Mouse (Mus musculus) cortical plate, adult 2 months (tissue): Measurements from ENCODE around the gene Xrcc5. TPM values are rescaled to one million over a fixed set of nuclear protein-coding genes. Genes with fewer than 3 reads are reported as not detected.

Experiments
- H3K27ac ChIP-seq: fragments of 200-500 bp; 2 replicates; pipeline ENCODE4 v1.5.1; 2012; ENCODE audit warnings: low read length, control low read depth, inconsistent platforms; ENCODE audit not compliant: insufficient read depth
- H3K4me1 ChIP-seq: fragments of 200-500 bp; 2 replicates; pipeline ENCODE4 v1.6.1; 2011; ENCODE audit warnings: low read length; ENCODE audit not compliant: control insufficient read depth, insufficient read depth
- H3K4me3 ChIP-seq: fragments of 200-500 bp; 2 replicates; pipeline ENCODE4 v1.5.1; 2011; ENCODE audit warnings: mild to moderate bottlenecking, low read length, control low read depth; ENCODE audit not compliant: insufficient read depth
- CTCF ChIP-seq: fragments of 200-500 bp; IDR thresholded peaks from 2 replicates; pipeline ENCODE4 v1.5.1; 2011; ENCODE audit warnings: mild to moderate bottlenecking, control low read depth, low read length; ENCODE audit not compliant: insufficient read depth; ENCODE audit errors: extremely low read depth
- POLR2A ChIP-seq: fragments of 200-500 bp; IDR thresholded peaks from 2 replicates; pipeline ENCODE4 v1.6.1; 2011; ENCODE audit warnings: mild to moderate bottlenecking, low read length, control low read depth; ENCODE audit not compliant: insufficient read depth; ENCODE audit errors: extremely low read depth
- polyA plus RNA-seq: library from polyadenylated mRNA; depleted of rRNA; stranded (reverse); fragments of >200 nt; gene quantifications from 2 replicates; pipeline ENCODE4 v1.2.3, GENCODE M21; 2012

The Xrcc5 gene
- polyA plus RNA-seq, 1 experiment = 13.0 TPM

DNA sequence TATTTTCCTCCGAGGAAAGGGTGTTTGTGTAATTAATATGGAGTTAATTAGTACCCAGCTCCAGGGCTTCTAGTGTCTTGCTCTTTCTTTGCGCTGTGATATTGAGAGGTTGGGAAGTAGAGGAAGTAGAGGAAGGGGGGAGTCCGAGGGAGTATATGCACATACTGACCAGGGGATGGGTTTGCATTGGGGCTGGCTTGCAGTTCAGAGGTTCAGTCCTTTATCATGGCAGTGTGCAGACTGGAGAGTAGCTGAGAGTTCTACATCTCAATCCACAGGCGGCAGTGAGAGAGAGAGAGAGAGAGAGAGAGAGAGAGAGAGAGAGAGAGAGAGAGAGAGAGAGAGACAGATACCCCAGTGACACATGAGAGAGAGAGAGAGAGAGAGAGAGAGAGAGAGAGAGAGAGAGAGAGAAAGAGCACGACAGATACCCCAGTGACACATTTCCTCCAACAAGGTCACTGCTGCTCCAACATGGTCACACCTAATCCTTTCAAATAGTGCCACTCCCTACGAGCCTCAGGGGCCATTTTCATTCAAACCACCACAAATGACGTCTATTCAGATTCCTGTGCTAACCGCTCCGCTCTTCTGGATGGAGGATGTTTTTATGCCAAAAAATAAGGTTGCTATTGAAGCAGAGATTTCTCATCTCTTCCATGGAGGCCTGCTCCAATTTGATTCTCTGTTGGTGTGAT lies 5.6 kb downstream of the Xrcc5 start:
- Histone ChIP-seq H3K4me1 (no peaks in the 10 kb centered on the region), H3K4me3 (no peak overlapping the region), H3K27ac (no peak overlapping the region)
- no peak for TF ChIP-seq POLR2A
- no peak for TF ChIP-seq CTCF

DNA sequence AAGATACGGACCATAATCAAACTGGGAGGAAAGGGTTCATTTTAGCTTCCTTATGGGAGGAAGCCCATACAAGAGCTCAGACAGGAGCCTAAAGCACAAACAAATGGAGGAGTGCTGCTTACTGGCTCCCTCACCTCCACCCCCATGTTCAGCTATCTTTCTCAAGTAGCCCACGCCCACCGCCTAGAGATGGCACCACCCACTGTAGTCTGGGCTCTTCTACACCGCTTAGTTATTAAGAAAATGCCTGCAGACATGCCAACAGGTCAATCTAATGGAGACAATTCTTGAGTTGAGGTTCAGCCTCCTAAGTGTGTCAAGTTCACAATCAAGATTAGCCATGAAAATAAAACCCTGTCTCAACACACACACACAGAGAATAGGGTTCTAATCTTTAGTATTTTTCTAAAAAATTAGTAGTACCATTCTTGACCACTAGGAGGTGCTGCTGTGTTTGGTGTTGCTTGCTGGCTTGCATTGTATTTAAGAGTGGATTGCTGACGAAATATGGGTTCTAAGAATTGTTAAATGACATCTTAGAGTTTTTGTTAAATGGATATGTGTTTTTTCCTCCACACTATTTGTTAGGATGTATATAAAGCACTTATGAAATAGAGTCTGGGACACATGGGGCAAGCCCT lies 6.3 kb downstream of the Xrcc5 start:
- Histone ChIP-seq H3K4me3 (no peak overlapping the region), H3K4me1 (no peaks in the 10 kb centered on the region), H3K27ac (no peak overlapping the region)
- TF ChIP-seq POLR2A (no peak), CTCF (peak; percentile 57; the same call in 1 of the 2 replicates)

DNA sequence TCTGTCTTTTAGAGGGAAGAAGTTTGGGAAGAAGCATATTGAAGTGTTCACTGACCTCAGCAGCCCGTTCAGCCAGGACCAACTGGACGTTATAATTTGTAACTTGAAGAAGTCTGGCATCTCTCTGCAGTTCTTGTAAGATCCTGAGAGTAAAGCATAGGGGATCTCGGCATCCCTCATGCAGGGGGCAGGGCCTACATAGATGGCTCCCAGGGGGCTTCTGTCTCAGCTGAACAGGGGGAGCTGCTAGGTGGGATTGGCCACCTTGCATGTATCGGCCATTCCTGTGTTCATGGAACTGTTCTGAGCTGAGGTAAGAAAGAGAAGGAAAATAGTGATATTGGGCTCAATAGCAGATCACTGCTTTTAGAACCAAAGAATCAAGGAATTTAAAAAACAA lies 8.2 kb downstream of the Xrcc5 start:
- H3K27ac ChIP-seq = no peak overlapping the region
- TF ChIP-seq POLR2A (no peak), CTCF (no peak)

DNA sequence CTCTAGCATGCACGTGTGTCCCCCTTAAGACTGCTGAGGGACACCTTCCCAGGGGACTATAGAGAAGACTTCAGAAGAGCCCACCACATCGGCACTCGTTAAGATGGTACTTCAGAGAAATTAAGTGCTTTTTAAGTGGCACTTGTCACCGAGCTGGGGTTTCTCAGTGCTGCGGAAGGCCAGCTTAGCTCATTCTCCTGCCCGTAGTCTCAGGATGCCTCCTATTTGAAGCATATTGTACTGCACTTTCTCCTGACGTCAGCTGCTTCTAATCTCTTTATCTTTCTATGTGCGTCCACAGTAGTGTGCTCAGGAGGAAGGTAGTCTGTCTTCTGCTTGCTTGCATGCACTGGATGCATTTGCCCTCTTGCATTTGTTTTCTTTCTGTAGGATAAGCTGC lies 9.2 kb downstream of the Xrcc5 start:
- no peak for TF ChIP-seq CTCF
- TF ChIP-seq POLR2A = no peak
- Histone ChIP-seq H3K4me3 (no peak overlapping the region), H3K27ac (no peak overlapping the region)

More for the DNA sequence above, 8.2 kb downstream of the Xrcc5 start:
- Histone ChIP-seq H3K4me3 (no peak overlapping the region), H3K4me1 (no peaks in the 10 kb centered on the region)

DNA sequence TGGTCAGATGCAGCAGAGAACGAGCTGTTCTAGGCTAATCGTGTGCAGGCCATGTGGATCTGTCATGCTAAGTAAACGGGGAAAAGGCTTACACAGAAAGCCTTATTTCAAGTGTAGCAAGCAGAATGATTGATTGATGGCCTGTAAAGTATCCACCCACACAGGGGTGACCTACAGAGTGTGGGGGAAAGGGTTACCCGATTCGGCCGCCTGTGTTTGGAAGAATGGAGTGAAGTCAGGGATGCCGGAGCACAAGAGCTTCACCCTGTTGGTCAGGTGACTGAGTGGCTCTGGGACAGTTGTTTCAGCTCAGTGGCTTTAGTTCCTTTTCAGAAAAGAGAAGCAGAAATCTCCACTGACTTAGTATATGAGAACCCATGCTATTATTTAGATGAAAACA lies 9.7 kb downstream of the Xrcc5 start:
- Histone ChIP-seq H3K4me3 (no peak overlapping the region), H3K4me1 (no peaks in the 10 kb centered on the region), H3K27ac (no peak overlapping the region)
- TF ChIP-seq POLR2A (no peak), CTCF (no peak)

More for the DNA sequence above, 9.2 kb downstream of the Xrcc5 start:
- no peaks in the 10 kb centered on the region for H3K4me1 ChIP-seq

DNA sequence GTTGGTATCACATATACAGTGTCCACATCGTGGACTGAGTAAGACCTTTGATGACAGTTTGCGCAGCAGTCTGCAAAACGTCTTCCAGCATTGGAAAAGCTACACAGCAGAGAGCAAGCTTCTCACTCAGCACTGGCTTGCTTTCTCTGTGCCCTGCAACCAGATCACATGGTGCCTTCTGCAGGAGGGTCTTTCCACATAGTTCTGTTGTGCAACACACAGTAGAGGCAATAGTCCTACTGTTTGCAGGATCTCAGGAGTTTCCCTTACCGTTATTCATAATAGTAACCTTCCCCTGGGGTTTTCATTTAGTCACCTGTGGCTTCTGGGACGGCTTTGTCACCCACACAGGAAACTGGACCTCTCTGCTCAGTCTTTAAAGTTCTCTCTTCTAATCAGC lies 13.5 kb downstream of the Xrcc5 start:
- H3K4me1 ChIP-seq = no peaks in the 10 kb centered on the region
- H3K4me3 ChIP-seq = no peak overlapping the region
- H3K27ac ChIP-seq = no peak overlapping the region
- no peak for TF ChIP-seq POLR2A
- no peak for TF ChIP-seq CTCF

DNA sequence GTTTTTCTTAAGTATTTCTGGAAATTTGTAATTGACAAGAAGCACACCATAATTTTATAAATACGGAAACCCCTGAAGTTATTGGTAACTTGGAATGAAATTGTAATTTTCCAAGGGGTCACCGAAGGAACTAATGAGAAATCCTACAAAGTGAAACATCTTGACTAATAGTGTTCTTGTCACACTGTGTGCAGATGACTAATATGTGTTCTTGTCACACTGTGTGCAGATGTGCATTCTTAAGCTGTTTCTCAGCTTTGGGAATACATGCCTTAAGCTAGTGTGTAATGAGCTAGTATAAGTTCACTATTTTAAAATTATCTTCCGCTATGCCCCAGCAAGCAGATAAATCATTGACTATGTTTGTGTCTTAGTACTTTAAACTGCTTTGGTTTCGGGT lies 16.0 kb downstream of the Xrcc5 start:
- Histone ChIP-seq H3K27ac (no peak overlapping the region), H3K4me1 (no peaks in the 10 kb centered on the region), H3K4me3 (no peak overlapping the region)
- TF ChIP-seq CTCF (no peak), POLR2A (no peak)

DNA sequence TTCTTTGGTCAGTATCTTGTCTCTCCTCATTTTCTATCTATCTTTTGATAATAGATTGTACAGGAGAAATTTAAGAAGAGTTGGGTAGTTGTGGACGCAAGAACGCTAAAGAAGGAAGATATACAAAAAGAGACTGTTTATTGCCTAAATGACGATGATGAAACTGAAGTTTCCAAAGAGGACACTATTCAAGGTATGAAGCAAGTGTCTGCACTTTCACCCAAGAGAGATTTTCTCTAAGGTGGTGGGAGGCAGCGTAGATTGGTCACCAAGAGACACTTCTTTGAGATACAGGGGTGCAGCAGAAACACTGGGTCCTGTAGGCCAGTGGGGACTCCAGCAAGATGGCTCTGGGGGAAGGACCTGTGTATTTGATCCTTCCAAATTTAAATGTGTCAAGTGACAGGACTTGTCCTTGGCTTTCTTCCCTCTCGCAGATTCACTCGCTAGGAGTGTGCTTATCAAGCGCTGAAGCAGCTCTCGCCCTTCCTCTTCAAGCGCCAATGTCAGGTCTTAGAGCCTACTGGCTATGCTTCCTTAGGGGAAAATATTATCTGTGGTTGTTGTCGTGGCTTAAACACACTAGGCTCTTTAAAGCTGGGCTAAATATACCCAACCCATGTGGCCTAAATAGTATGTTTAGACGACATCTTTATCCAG lies 19.1 kb downstream of the Xrcc5 start:
- H3K4me3 ChIP-seq = no peak overlapping the region
- H3K4me1 ChIP-seq = no peaks in the 10 kb centered on the region
- no peak overlapping the region for H3K27ac ChIP-seq
- TF ChIP-seq CTCF = no peak
- TF ChIP-seq POLR2A = no peak

DNA sequence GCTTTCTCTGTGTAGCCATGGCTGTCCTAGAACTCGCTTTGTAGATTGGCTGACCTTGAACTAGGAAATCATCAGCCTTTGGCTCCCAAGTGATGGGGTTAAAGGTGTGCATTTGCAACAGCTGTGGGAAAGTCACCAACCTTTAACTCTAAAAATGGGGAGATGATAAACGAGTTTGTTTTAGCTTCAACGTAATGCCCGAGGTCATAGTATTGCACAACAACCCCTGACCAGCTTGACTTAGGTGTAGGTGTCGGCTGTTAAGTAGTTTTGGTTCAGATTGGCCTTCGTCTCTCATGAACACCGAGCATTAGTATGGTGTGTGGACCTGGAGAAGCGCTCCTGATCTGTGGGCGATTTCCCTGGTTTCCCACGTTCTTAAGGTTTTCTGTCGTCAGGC lies 27.6 kb downstream of the Xrcc5 start:
- no peaks in the 10 kb centered on the region for H3K4me1 ChIP-seq
- no peak overlapping the region for H3K4me3 ChIP-seq
- H3K27ac ChIP-seq = no peak overlapping the region
- TF ChIP-seq CTCF = no peak
- no peak for TF ChIP-seq POLR2A

DNA sequence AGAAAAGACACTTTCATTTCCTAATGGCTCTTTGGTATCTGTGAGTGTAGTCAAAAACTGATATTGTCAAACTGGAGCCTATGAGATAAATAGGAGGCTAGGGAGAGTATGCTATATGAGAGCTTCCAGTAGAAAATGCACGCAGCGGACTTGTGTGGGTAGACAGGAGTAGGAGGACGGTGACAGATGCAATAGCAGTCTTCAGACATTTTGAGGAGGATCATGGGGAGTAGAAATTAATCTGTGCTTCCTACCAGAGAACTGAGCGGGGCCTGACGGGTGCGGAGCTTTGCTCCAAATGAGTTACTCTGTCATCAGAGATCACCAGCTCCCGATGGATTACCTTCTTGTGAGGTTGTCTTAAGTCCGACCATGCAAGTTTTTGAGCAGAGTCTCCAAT lies 29.6 kb downstream of the Xrcc5 start:
- no peak overlapping the region for H3K4me3 ChIP-seq
- H3K4me1 ChIP-seq = no peaks in the 10 kb centered on the region
- no peak overlapping the region for H3K27ac ChIP-seq
- TF ChIP-seq CTCF = no peak
- no peak for TF ChIP-seq POLR2A
